Mouse (Mus musculus) adrenal gland, adult 2 months (tissue): ENCODE results near the gene Otulinl. TPM values are rescaled to one million over a fixed set of nuclear protein-coding genes. Genes with fewer than 3 reads are reported as not detected.
A peak's percentile ranks its signal among the peaks of the same experiment; 100 is the strongest.

Source experiments
- DNase-seq: peaks from one replicate; pipeline ENCODE4 v3.0.0; 2021
- polyA plus RNA-seq: library from polyadenylated mRNA; depleted of rRNA; stranded (reverse); fragments of >200 nt; gene quantifications from 2 replicates; pipeline ENCODE4 v1.2.3, GENCODE M21; 2012; rRNA removed
- total RNA-seq, 2 experiments: library from RNA; stranded (reverse); gene quantifications; 2 replicates each; pipeline ENCODE4 v1.2.3; 2021

Gene Otulinl
- total and polyA plus RNA-seq, 3 experiments, result 1.2 to 5.0 (median 4.4) TPM

DNA sequence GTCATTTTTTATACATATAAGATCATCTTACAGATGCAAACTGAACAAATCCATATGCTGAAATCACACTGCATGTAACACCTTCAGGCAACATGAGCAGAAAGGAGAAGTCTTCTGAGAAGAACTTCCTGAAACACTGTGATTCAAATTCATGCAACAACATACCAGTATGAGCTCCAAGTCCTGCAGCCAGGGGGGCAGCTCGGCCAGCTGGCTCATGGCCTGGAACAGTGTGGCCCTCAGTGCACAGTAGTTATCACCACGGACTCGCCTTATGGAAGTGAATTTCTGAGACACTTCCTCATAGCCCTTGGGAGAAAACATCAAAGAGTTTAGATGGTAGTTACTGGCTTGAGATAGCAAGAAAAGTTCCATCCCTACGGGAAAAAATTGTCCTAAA, 65.2 kb downstream of the Otulinl start:
- DNase-seq, result no peak

DNA sequence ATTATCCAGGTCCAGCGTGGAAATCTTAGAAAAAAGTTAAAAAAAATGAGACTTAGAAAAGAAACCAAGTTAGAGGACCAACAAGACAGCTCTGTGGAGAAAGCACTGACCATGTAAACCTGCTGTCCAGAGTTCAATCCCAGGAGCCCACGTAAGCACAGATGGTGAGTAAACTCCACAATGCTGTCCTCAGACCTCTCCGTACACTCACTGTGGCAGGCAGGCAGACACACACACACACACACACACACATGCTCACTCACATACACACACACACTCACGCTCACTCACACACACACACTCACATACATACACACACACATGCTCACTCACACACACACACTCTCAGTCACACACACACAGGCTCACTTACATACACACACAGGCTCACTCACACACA, 68.1 kb downstream of the Otulinl start:
- DNase-seq, result no peak

DNA sequence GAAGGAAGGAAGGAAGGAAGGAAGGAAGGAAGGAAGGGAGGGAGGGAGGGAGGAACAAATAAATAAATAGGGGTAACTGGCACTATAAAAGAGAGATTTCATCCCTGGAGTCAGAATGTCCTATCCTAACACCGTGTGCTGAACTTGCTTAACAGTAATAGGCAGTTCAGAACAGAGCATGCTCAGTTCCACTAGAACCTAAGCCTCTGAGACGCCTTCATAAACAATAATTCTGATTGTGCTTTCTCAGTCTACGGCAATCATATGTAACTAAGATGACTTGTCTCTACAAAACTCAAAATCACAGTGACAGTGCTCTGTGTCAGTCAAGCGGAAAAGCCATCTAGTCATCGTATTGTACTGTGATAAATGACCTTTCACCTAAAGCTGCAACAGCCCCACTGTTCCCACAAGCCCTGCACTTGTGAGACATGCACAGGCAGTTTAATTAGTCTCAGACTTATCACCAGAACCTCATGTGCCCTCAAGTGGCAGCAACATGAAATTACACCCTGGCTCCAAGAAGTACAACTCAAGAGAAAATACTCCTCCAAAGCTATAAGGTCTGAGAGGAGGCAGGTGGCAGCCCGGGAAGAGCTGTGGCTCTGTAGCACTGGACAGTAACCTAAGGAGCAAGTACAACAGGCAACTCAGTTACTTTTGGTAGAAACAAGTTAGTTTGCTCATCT, 68.7 kb downstream of the Otulinl start:
- DNase-seq, result peak; percentile 50

DNA sequence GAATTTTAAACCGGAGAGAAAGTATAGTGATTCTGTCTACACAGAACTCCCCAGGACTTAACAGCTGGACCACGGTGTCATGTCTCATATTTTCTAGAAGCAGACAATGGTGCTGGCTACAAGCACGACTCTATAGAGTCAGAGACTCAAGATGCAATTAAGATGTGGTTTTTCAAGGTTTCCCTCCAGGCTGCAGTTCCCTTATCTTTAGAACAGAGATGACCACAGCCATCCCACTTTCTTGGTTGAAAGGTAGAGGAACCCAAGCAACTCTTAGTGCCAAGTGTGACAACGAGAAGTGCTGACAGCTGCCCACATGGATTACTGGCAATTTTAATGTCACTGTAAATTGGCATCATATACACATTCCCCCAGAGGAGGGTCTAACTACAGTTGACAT, 71.8 kb downstream of the Otulinl start:
- DNase-seq, result no peak

DNA sequence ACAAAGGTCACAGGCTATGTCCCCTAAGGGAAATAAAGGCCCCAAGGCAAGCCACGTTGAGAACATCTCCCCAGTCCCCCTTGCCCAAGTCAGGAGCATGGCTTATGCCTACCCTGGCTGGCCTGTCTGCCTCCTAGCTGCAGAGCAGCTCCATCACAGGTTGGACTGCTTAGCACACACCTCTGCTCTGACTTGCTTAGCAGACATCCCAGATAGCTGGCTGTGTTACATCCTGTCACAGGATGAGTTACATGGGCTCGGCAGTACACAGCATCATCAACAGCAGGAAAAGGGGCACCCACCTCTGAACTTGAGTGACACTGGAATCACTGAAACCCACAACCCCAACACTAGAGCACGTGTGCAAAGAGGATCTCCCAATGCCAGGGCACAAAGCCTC, 76.1 kb downstream of the Otulinl start:
- DNase-seq, result no peak

Other genes starting within 250 kb of the Otulinl start
- gene Ank, start 214.9 kb downstream of the Otulinl start, total RNA-seq, result 10 to 100 TPM; 56.9 to 61.0 TPM
- gene Ank, start 214.9 kb downstream of the Otulinl start, polyA plus RNA-seq, result 32.8 and 38.5 TPM in 2 replicates
- 10 to 100 TPM; 34.7 to 38.7 TPM for gene Otulin, start 50.9 kb downstream of the Otulinl start, total RNA-seq
- 19.4 and 31.2 TPM in 2 replicates for gene Otulin, start 50.9 kb downstream of the Otulinl start, polyA plus RNA-seq